Mouse (Mus musculus) liver, postnatal 0 days (tissue): Measurements from ENCODE around the gene Cmtm7. TPM values are rescaled to one million over a fixed set of nuclear protein-coding genes. Genes with fewer than 3 reads are reported as not detected.

Experiments used
- ATAC-seq: fragments of 200-750 bp; cut with Nextera tagmentation; 2 replicates; pipeline ENCODE4 v1.8.0; 2017; ENCODE audit warnings: mild to moderate bottlenecking, moderate library complexity
- DNase-seq: peaks from one replicate; pipeline ENCODE4 v3.0.0-alpha.2; 2016
- H3K27ac ChIP-seq: fragments of 300-500 bp; sonication (generic); 2 replicates; pipeline ENCODE4 v1.5.1; 2014; ENCODE audit warnings: antibody characterized with exemption, moderate library complexity, mild to moderate bottlenecking, low read depth
- H3K27me3 ChIP-seq: fragments of 300-500 bp; sonication (generic); 2 replicates; pipeline ENCODE4 v1.6.1; 2014; ENCODE audit warnings: low read length, control low read depth, mixed read lengths; ENCODE audit not compliant: insufficient read depth
- H3K36me3 ChIP-seq: fragments of 300-500 bp; sonication (generic); replicated peaks from 2 replicates; pipeline ENCODE4 v1.6.1; 2014; ENCODE audit warnings: mild to moderate bottlenecking, control low read depth, low read length, moderate library complexity, mixed read lengths; ENCODE audit not compliant: insufficient read depth
- H3K4me1 ChIP-seq: fragments of 300-500 bp; sonication (generic); 2 replicates; pipeline ENCODE4 v1.6.1; 2014; ENCODE audit warnings: antibody characterized with exemption, mild to moderate bottlenecking, control low read depth; ENCODE audit not compliant: insufficient read depth
- H3K4me2 ChIP-seq: fragments of 300-500 bp; sonication (generic); 2 replicates; pipeline ENCODE4 v1.6.1; 2014; ENCODE audit warnings: low read depth, mild to moderate bottlenecking, low read length, moderate library complexity, mixed read lengths
- H3K4me3 ChIP-seq: fragments of 300-500 bp; sonication (generic); 2 replicates; pipeline ENCODE4 v1.5.1; 2014; ENCODE audit warnings: low read depth, low read length
- H3K9ac ChIP-seq: fragments of 300-500 bp; sonication (generic); replicated peaks from 2 replicates; pipeline ENCODE4 v1.6.1; 2014; ENCODE audit warnings: mild to moderate bottlenecking, moderate library complexity
- H3K9me3 ChIP-seq: fragments of 300-500 bp; sonication (generic); 2 replicates; pipeline ENCODE4 v1.6.1; 2016; ENCODE audit warnings: mild to moderate bottlenecking, control low read depth, low read length, mixed read lengths
- CTCF ChIP-seq: sonication (generic); IDR thresholded peaks from 2 replicates; pipeline ENCODE4 v1.5.1; 2016; ENCODE audit warnings: antibody characterized with exemption, low read depth
- EP300 ChIP-seq: IDR thresholded peaks from 2 replicates; pipeline ENCODE4 v1.6.1; 2016; ENCODE audit warnings: antibody characterized with exemption, low read depth, mild to moderate bottlenecking
- WGBS: fragments of 180-500 bp; shearing (Covaris S2); extraction: QIAGEN DNeasy Blood & Tissue Kit; methylation state at CpG from one replicate; pipeline ENCODE4 v1.1.7; 2014; ENCODE audit not compliant: insufficient replicate concordance; 5-methylcytosine and 5-hydroxymethylcytosine counted together
- polyA plus RNA-seq: library from polyadenylated mRNA; unstranded; fragments of >200 nt; fragmentation: Nextera tagmentation; extraction: Ambion mirVana; gene quantifications from 2 replicates; pipeline ENCODE4 v1.2.1, GENCODE M21; 2015

The Cmtm7 gene
- polyA plus RNA-seq, 1 experiment from 2014 or later = 58.2 TPM

DNA sequence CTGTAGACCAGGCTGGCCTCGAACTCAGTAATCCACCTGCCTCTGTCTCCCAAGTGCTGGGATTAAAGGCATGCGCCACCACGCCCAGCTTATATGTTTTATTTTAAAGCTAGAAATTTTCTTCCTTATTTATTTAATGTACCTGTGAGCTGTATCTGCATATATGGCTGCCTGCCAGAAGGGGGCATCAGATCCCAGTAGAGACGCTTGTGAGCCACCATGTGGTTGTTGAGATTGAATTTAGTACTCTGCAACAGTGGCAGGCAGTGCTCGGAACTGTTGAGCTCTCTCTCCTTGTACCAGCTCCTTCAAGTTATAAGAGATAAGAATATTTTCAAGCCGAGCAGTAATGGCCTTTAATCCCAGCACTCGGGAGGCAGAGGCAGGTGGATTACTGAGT lies 71.3 kb downstream of the Cmtm7 start:
- DNase-seq = peak; percentile 38
- Histone ChIP-seq H3K9ac (no peak overlapping the region), H3K4me3 (no peak overlapping the region), H3K27ac (no peak overlapping the region), H3K4me1 (no peaks in the 10 kb centered on the region), H3K36me3 (peaks cover 49% of the 10 kb centered on the region), H3K27me3 (no peaks in the 10 kb centered on the region), H3K4me2 (no peak overlapping the region), H3K9me3 (no peaks in the 10 kb centered on the region)
- WGBS = 69% methylated on average over 7 of the region's 7 CpGs
- ATAC-seq = no peak
- TF ChIP-seq EP300 (no peak), CTCF (peak; percentile 59)

DNA sequence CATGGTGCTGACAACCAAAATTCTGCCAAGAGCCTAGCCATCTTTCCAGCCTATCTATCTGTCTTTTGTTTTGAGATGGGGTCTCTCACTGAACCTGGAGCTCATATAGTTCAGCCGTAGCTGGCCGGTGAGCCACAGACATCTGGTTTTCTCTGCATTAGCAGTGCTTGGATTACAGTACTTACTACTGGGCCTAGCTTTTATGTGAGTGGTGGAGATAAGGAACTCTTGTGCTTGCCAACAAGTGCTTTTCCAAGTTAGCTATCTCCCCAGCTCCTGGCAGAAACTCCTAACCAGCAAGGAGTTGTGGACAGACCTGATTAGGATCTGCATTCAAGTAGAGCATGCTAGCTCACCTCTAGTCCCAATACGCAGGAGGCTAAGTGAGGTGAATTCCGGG lies 73.9 kb downstream of the Cmtm7 start:
- H3K9me3 ChIP-seq = no peaks in the 10 kb centered on the region
- H3K9ac ChIP-seq = no peak overlapping the region
- H3K4me1 ChIP-seq = no peaks in the 10 kb centered on the region
- no peak overlapping the region for H3K4me3 ChIP-seq
- no peak overlapping the region for H3K4me2 ChIP-seq
- no peaks in the 10 kb centered on the region for H3K27me3 ChIP-seq
- H3K36me3 ChIP-seq = peaks cover 32% of the 10 kb centered on the region
- TF ChIP-seq EP300 (no peak), CTCF (no peak)
- ATAC-seq = no peak
- 89% methylated on average over 4 of the region's 4 CpGs for WGBS
- H3K27ac ChIP-seq = no peak overlapping the region
- DNase-seq = no peak

Other genes starting within 250 kb of the Cmtm7 start
- 0.05 and 0.06 TPM in 2 replicates for gene Trim71, start 217.5 kb downstream of the Cmtm7 start, polyA plus RNA-seq
- 14.4 and 15.8 TPM in 2 replicates for gene Cnot10, start 141.7 kb downstream of the Cmtm7 start, polyA plus RNA-seq
- 14.4 and 16.3 TPM in 2 replicates for gene Dync1li1, start 93.1 kb downstream of the Cmtm7 start, polyA plus RNA-seq
- gene Cmtm6, start 50.7 kb downstream of the Cmtm7 start, polyA plus RNA-seq = 27.7 and 30.1 TPM in 2 replicates
- 109 and 110 TPM in 2 replicates for gene Cmtm8, start 62.3 kb upstream of the Cmtm7 start, polyA plus RNA-seq
- 6.8 and 7.0 TPM in 2 replicates for gene Gpd1l, start 152.1 kb upstream of the Cmtm7 start, polyA plus RNA-seq
- 0.07 and 0.20 TPM in 2 replicates for gene Osbpl10, start 196.7 kb upstream of the Cmtm7 start, polyA plus RNA-seq
- 300 and 353 TPM in 2 replicates for gene Rps27rt, start 200.9 kb upstream of the Cmtm7 start, polyA plus RNA-seq